Mouse (Mus musculus) intestine, embryonic 16.5 days (tissue): ENCODE results near the gene Dgki. TPM values are rescaled to one million over a fixed set of nuclear protein-coding genes. Genes with fewer than 3 reads are reported as not detected.

ENCODE experiments used
- ATAC-seq: fragments of 200-750 bp; cut with Nextera tagmentation; 2 replicates; pipeline ENCODE4 v1.8.0; 2017; ENCODE audit warnings: moderate TSS enrichment, moderate library complexity
- H3K27ac ChIP-seq: fragments of 300-500 bp; sonication (generic); 2 replicates; pipeline ENCODE4 v1.5.1; 2014; ENCODE audit warnings: mild to moderate bottlenecking, low read length
- H3K27me3 ChIP-seq: fragments of 300-500 bp; sonication (generic); replicated peaks from 2 replicates; pipeline ENCODE4 v1.6.1; 2014; ENCODE audit warnings: low read length, control low read depth, mixed read lengths; ENCODE audit not compliant: control insufficient read depth, insufficient read depth
- H3K36me3 ChIP-seq: fragments of 300-500 bp; sonication (generic); 2 replicates; pipeline ENCODE4 v1.6.1; 2014; ENCODE audit warnings: low read length, control low read depth; ENCODE audit not compliant: control insufficient read depth, insufficient read depth
- H3K4me1 ChIP-seq: fragments of 300-500 bp; sonication (generic); 2 replicates; pipeline ENCODE4 v1.6.1; 2014; ENCODE audit warnings: low read length, control low read depth, mixed read lengths; ENCODE audit not compliant: control insufficient read depth, insufficient read depth
- H3K4me2 ChIP-seq: fragments of 300-500 bp; sonication (generic); 2 replicates; pipeline ENCODE4 v1.6.1; 2014; ENCODE audit warnings: low read depth, low read length, control low read depth
- H3K4me3 ChIP-seq: fragments of 300-500 bp; sonication (generic); 2 replicates; pipeline ENCODE4 v1.5.1; 2014; ENCODE audit warnings: mild to moderate bottlenecking, low read length
- H3K9ac ChIP-seq: fragments of 300-500 bp; sonication (generic); 2 replicates; pipeline ENCODE4 v1.6.1; 2014; ENCODE audit warnings: low read depth, low read length
- H3K9me3 ChIP-seq: fragments of 300-500 bp; sonication (generic); 2 replicates; pipeline ENCODE4 v1.6.1; 2016; ENCODE audit warnings: low read length, control low read depth; ENCODE audit not compliant: control insufficient read depth
- WGBS: fragments of 180-500 bp; shearing (Covaris S2); extraction: QIAGEN DNeasy Blood & Tissue Kit; methylation state at CpG from one replicate; pipeline ENCODE4 v1.1.7; 2014; 5-methylcytosine and 5-hydroxymethylcytosine counted together
- polyA plus RNA-seq: library from polyadenylated mRNA; unstranded; fragments of >200 nt; fragmentation: Nextera tagmentation; extraction: Ambion mirVana; gene quantifications from 2 replicates; pipeline ENCODE4 v1.2.1, GENCODE M21; 2015

Gene Dgki
- polyA plus RNA-seq, 1 experiment from 2014 or later: 0.38 TPM

DNA sequence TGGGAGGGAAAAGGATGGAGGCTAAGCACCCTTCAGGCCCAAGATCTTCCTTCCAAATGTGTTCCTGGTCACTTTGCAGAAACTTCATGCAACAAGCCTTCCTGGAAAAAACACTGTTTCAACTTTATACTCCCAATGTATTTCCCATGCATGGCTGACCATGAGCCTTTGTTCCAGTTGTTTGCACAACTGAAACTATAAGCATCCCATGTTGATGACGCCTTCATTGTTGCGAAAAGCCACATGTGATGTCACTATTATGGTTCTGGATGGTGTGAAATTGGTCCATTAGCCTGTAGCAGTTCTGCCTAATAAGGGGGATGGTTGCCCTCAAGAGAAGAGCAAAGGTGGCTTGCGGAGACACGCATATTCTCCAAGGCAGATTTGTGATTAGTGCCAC is 47.4 kb downstream of the Dgki start:
- Histone ChIP-seq H3K9ac (no peak overlapping the region), H3K27ac (no peak overlapping the region), H3K9me3 (no peaks in the 10 kb centered on the region), H3K27me3 (no peaks in the 10 kb centered on the region), H3K4me1 (no peaks in the 10 kb centered on the region), H3K4me2 (no peak overlapping the region), H3K36me3 (no peaks in the 10 kb centered on the region), H3K4me3 (no peak overlapping the region)
- 95% methylated on average over 4 of the region's 4 CpGs for WGBS
- ATAC-seq: no peak

DNA sequence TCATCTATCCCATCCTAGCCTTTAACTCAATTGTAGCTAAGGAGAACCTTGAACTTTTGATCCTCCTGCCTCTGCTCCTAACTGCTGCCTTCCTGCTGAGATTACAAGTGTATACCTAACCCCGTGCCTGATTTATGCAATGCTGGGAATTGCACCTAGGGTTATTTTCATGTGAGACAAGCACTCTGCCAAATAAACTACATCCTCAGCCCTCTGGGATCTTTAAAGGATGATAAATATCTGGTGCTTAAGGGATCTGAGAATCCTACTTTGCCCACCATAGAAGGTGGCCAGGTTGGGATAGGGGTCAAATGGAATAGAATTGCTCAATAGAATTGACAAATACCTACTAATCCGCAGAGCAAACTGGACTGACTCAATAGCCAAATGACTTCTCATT is 49.3 kb downstream of the Dgki start:
- Histone ChIP-seq H3K36me3 (no peaks in the 10 kb centered on the region), H3K27ac (no peak overlapping the region), H3K9me3 (no peaks in the 10 kb centered on the region), H3K4me3 (no peak overlapping the region), H3K4me2 (no peak overlapping the region), H3K9ac (no peak overlapping the region), H3K4me1 (no peaks in the 10 kb centered on the region), H3K27me3 (no peaks in the 10 kb centered on the region)
- 80% methylated on average over 2 of the region's 2 CpGs for WGBS
- ATAC-seq: no peak

DNA sequence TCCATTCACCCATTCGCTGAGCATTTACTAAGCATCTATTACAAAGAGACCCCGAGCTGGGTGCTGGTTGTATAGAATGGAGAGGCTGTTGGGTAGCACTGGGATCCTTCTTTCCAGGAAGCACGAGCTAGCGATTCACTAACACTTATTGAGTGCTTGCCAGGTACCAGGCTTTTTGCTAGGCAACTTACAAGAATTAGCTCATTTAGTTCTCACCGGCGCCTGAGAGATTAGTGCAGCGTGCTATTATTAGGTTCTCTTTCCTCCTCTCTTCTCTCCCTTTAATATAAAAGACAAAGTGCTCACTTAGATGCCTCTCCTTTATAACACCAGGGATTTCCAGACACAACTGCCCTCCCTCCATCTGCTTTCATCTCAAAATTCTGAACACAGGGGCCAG is 54.2 kb downstream of the Dgki start:
- no peak for ATAC-seq
- 84% methylated on average over 7 of the region's 7 CpGs for WGBS
- no peaks in the 10 kb centered on the region for H3K27me3 ChIP-seq
- H3K36me3 ChIP-seq: no peaks in the 10 kb centered on the region
- H3K4me2 ChIP-seq: no peak overlapping the region
- no peak overlapping the region for H3K27ac ChIP-seq
- no peak overlapping the region for H3K9ac ChIP-seq
- H3K4me1 ChIP-seq: no peaks in the 10 kb centered on the region
- no peaks in the 10 kb centered on the region for H3K9me3 ChIP-seq
- H3K4me3 ChIP-seq: no peak overlapping the region

DNA sequence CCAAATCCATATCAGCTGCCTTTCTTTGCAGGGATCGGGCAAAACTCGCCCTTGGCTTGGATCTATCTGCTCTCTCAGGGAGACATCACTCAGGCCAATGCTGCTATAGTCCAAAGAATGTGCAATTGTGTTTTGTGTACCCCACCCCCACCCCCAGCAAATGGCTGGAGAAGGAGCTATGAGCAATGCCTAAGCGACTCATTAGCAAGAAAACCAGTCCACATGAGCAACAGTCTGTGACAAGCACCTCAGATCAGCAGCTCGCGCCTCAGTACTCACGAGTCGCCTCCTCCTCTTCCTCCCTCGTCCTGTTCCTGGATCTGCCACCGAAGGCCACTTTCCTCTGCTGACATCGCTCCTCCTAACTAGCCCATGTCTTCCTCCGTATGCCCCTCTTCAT is 55.9 kb downstream of the Dgki start:
- Histone ChIP-seq H3K4me3 (no peak overlapping the region), H3K4me1 (no peaks in the 10 kb centered on the region), H3K27me3 (no peaks in the 10 kb centered on the region), H3K9me3 (no peaks in the 10 kb centered on the region), H3K27ac (no peak overlapping the region), H3K4me2 (no peak overlapping the region), H3K36me3 (no peaks in the 10 kb centered on the region), H3K9ac (no peak overlapping the region)
- no peak for ATAC-seq
- WGBS: 87% methylated on average over 11 of the region's 11 CpGs

DNA sequence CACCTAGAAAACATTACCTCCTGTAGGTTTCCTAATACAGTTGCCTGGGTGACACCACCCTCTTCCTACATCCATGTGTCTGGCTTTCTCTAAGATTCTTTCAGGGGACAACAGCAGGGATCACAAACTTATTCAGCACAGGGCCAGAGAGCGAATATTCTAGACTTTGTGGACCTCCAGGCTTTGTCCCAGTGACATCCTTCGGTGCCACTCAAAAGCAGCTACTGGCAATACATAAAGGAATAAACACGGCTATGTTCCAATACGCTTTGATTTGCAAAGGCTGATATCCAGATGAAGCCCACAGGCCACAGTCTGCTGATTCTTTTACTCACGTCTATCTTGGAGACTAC is 57.2 kb downstream of the Dgki start:
- H3K4me2 ChIP-seq: no peak overlapping the region
- WGBS: 78% methylated on average over 5 of the region's 5 CpGs
- no peaks in the 10 kb centered on the region for H3K4me1 ChIP-seq
- H3K9ac ChIP-seq: no peak overlapping the region
- no peaks in the 10 kb centered on the region for H3K36me3 ChIP-seq
- no peaks in the 10 kb centered on the region for H3K27me3 ChIP-seq
- no peak for ATAC-seq
- no peak overlapping the region for H3K27ac ChIP-seq
- no peaks in the 10 kb centered on the region for H3K9me3 ChIP-seq
- no peak overlapping the region for H3K4me3 ChIP-seq

DNA sequence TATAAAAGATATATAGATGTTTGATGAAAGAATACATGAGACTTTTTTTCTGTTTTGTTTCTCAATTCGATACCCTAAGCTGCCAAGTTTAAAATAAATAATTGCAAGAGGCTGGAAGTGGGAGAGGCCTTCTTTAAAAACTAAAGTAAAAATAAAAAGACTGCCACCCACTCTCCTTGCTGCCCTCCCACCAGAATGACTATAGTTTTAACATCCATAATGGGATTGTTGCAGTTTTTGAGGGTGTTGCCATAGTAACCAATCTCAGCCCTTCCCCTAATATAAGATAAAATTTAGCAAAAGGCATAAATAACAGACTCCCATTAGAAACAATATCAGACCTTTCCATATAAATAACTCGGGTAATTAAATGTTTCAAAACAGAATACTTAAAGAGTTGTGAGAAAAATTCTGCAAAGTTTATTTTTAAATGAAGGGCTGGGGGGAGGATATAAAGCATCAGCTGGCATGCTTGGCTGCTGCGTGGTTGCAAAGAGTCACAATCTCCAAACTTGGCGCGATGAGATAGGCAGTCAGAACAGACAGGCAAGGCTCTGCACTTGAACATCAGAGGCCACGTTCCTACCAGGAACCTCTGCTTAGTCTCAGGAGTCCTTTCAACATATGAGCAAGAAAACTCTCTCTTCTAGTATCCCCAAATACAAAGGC is 57.8 kb downstream of the Dgki start:
- Histone ChIP-seq H3K36me3 (no peaks in the 10 kb centered on the region), H3K4me2 (no peak overlapping the region), H3K4me3 (no peak overlapping the region), H3K9ac (no peak overlapping the region), H3K27ac (no peak overlapping the region), H3K27me3 (no peaks in the 10 kb centered on the region), H3K4me1 (no peaks in the 10 kb centered on the region), H3K9me3 (no peaks in the 10 kb centered on the region)
- ATAC-seq: no peak
- 57% methylated on average over 6 of the region's 6 CpGs for WGBS

DNA sequence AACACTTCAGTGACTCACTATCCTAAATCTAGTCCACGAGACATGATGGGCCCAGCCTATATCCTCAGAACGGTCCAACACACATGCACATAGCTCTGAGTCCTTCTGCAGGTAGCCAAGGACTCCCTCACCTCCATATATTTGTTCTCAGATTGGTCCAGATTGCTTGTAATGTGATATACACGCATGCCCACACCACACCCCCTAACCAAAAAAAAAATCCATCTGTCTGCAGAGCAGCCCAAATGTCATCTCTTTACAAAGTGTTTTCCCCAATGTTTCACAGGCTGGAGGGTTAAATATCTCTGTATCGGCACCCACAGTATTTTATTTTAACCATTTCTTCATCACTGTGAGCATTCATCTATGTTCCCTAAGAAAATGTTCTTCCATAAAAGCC is 58.5 kb downstream of the Dgki start:
- no peak for ATAC-seq
- Histone ChIP-seq H3K4me3 (no peak overlapping the region), H3K36me3 (no peaks in the 10 kb centered on the region), H3K4me2 (no peak overlapping the region), H3K4me1 (no peaks in the 10 kb centered on the region), H3K9me3 (no peaks in the 10 kb centered on the region), H3K9ac (no peak overlapping the region), H3K27me3 (no peaks in the 10 kb centered on the region), H3K27ac (no peak overlapping the region)
- 87% methylated on average over 4 of the region's 4 CpGs for WGBS

DNA sequence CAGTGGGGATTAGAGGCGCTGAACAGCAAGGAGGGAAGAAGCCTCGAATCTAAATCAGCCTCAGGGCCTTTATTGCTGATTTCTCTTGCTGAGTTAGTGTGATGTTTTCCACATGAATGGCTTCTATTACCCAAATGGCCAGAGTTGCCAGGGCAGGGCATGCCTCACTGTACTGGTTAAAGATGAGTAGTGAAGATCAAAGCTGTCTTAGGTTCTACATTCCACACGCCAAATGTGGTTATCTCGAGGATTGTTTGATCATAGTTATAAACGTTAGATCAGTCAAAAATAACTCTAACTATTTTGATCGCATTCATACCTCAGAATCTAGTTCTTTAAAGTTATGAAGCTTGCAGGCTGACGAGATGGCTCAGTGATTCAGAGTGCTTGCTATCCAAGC is 59.8 kb downstream of the Dgki start:
- H3K27me3 ChIP-seq: no peaks in the 10 kb centered on the region
- WGBS: 78% methylated on average over 7 of the region's 7 CpGs
- H3K9ac ChIP-seq: no peak overlapping the region
- H3K4me2 ChIP-seq: no peak overlapping the region
- no peaks in the 10 kb centered on the region for H3K9me3 ChIP-seq
- H3K4me3 ChIP-seq: no peak overlapping the region
- H3K27ac ChIP-seq: no peak overlapping the region
- H3K36me3 ChIP-seq: no peaks in the 10 kb centered on the region
- no peak for ATAC-seq
- H3K4me1 ChIP-seq: no peaks in the 10 kb centered on the region

DNA sequence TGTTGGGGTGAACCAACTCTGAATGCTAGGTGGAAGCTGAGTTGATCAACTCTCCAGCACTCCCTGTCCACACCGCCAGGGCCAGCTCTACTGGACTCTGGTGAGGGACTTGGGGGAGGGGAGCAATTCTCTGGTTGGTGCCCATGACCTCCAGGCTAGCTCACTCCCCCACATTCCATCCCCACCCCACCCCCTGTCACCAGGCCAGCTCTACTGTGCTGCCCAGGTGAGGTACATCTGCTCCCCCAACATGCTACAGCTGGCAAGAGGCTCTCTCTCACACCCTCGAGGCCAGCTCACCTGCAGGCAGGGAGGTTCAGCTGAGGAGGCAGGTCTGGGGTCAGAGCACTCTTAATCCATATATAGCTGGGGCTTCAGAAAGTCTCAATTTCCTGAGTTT is 63.1 kb downstream of the Dgki start:
- H3K4me1 ChIP-seq: no peaks in the 10 kb centered on the region
- H3K36me3 ChIP-seq: no peaks in the 10 kb centered on the region
- no peaks in the 10 kb centered on the region for H3K27me3 ChIP-seq
- H3K27ac ChIP-seq: no peak overlapping the region
- H3K4me3 ChIP-seq: no peak overlapping the region
- no peaks in the 10 kb centered on the region for H3K9me3 ChIP-seq
- no peak for ATAC-seq
- WGBS: 69% methylated on average over 2 of the region's 2 CpGs
- no peak overlapping the region for H3K4me2 ChIP-seq
- H3K9ac ChIP-seq: no peak overlapping the region

DNA sequence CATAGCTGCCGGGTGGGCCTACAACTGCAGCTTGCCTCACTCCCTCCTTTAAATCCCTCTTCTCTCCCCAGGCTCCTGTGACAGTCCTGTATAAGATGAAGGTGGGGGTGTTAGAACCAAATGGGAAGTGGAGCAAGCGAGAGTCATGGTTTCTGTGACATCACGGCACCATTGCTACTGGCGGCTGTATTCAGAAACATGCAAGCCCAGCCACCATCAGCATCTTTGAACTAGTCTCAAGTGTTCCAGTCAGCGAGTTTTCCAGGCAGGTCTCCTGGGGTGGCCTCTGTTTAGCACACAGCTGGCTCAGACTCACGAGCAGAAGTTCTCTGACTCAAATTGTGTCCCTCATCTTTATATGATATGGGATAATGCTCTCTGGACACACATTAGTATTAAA is 68.8 kb downstream of the Dgki start:
- H3K9me3 ChIP-seq: no peaks in the 10 kb centered on the region
- H3K27ac ChIP-seq: no peak overlapping the region
- H3K27me3 ChIP-seq: no peaks in the 10 kb centered on the region
- no peak overlapping the region for H3K4me3 ChIP-seq
- no peak overlapping the region for H3K9ac ChIP-seq
- no peak for ATAC-seq
- H3K36me3 ChIP-seq: no peaks in the 10 kb centered on the region
- 68% methylated on average over 6 of the region's 6 CpGs for WGBS
- H3K4me2 ChIP-seq: no peak overlapping the region
- no peaks in the 10 kb centered on the region for H3K4me1 ChIP-seq
